ENCODE assay signal across 9 mouse cellular contexts in the genomic region with DNA sequence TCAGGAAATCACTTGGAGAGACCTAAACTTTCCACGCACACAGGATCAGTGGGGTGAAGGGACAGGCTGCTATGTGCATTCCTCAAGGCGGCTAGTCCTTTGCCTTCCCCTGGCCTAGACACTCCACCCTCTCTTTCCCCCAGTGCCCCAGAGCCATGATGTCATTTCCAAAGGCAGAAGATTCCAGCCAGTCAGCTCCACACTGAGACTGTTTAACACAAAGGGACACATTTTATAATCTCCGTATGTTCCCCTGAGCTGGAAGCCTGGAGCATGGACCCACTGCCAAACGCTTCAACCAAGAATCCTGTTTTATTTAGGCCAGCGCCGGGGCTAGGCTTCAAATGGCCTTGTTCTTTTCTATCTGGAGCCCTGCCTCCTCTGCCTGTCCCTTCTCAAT.
DNase-seq lines count a peak whose midpoint lies in the region; ATAC-seq and TF ChIP-seq lines count a peak whose summit lies in the region.
"Had no signal": no experiment of that assay in that cellular context is flagged by ENCODE, and none has a peak within 500 bp of the region (broad histone marks: within the 10 kb centered on the region; RNA-seq: fewer than 3 reads in every experiment).

No protein-coding gene starts in this region.

- no peak overlapping the region for H3K9ac ChIP-seq in lung, postnatal 0 days (replicated peaks; ENCODE audit: low read depth)
- peak overlapping the region; percentile 40 for H3K9ac ChIP-seq in limb, embryonic 13.5 days

- no peak overlapping the region for H3K4me2 ChIP-seq in lung, postnatal 0 days (replicated peaks; ENCODE audit: low read depth, low read length)
- H3K4me2 ChIP-seq in limb, embryonic 13.5 days (replicated peaks), result no peak overlapping the region

- no peaks in the 10 kb centered on the region for H3K36me3 ChIP-seq in lung, postnatal 0 days (ENCODE audit: insufficient read depth, low read length)
- peaks cover 18% of the 10 kb centered on the region for H3K36me3 ChIP-seq in limb, embryonic 13.5 days

- TF ChIP-seq CTCF in lung, postnatal 0 days (IDR thresholded peaks at IDR 0.05), result no peak

- no peaks in the 10 kb centered on the region for H3K27me3 ChIP-seq in lung, postnatal 0 days (replicated peaks; ENCODE audit: insufficient read depth, low read length)
- H3K27me3 ChIP-seq in limb, embryonic 13.5 days, result no peaks in the 10 kb centered on the region

- no peak overlapping the region for H3K27ac ChIP-seq in lung, postnatal 0 days (ENCODE audit: low read length)
- H3K27ac ChIP-seq in limb, embryonic 13.5 days, result peak overlapping the region; percentile 65; the same call in 1 of the 2 replicates

- peak; percentile 74 for ATAC-seq in cerebellum, adult (ENCODE audit: insufficient number of reproducible peaks, low FRiP score, low TSS enrichment)
- peak; percentile 35; the same call in 1 of the 2 replicates for ATAC-seq in lung, postnatal 0 days
- ATAC-seq in limb, embryonic 13.5 days (ENCODE audit: low FRiP score, low read depth), result peak; percentile 57; the same call in 1 of the 2 replicates

- H3K4me3 ChIP-seq in lung, postnatal 0 days (ENCODE audit: low read depth, low read length), result no peak overlapping the region
- no peak overlapping the region for H3K4me3 ChIP-seq in limb, embryonic 13.5 days
- H3K4me3 ChIP-seq: myocyte had no signal

- no peaks in the 10 kb centered on the region for H3K4me1 ChIP-seq in lung, postnatal 0 days (ENCODE audit: insufficient read depth, low read depth, low read length)
- H3K4me1 ChIP-seq in limb, embryonic 13.5 days, result peaks cover 29% of the 10 kb centered on the region

- 68% methylated on average over 6 of the region's 6 CpGs for WGBS in lung, postnatal 0 days
- 48% methylated on average over 6 of the region's 6 CpGs for WGBS in limb, embryonic 13.5 days

- TF ChIP-seq EP300 in lung, postnatal 0 days (IDR thresholded peaks at IDR 0.05), result no peak

- H3K9me3 ChIP-seq in lung, postnatal 0 days (ENCODE audit: low read length), result no peaks in the 10 kb centered on the region
- no peaks in the 10 kb centered on the region for H3K9me3 ChIP-seq in limb, embryonic 13.5 days

- DNase-seq in cerebellum, postnatal 4 days (ENCODE audit: low spot score in 2 of 2), result no peak
- no peak for DNase-seq in lung, postnatal 0 days (ENCODE audit: low spot score)
- DNase-seq in lung, adult 18-20 months, result no peak
- DNase-seq in heart, adult 18-20 months, result peak; percentile 28 to 52
- DNase-seq in embryo, embryonic 10 days (ENCODE audit: low spot score), result no peak
- no peak for DNase-seq in adrenal gland, adult 2 months

Comparison
In these comparisons a context has a peak if more than half of its experiments do, and no peak if none do; other contexts are left out.
1. DNase-seq: peak in heart, adult 18-20 months (2 of 2); none in cerebellum, postnatal 4 days (0 of 2), lung, postnatal 0 days (single experiment), lung, adult 18-20 months (0 of 2), embryo, embryonic 10 days (single experiment) and adrenal gland, adult 2 months (single experiment).
2. Peak in every context shown above with its lines, with median percentiles within 50 percentile points of each other: ATAC-seq.